Mouse (Mus musculus) thymus, postnatal 10 days (tissue): ENCODE measurements around the gene Fahd1.
A peak's percentile ranks its signal among the peaks of the same experiment; 100 is the strongest.

ENCODE experiments used
- DNase-seq, 2 experiments: peaks; one replicate each; pipeline ENCODE4 v3.0.0; 2021; ENCODE audit warnings: low spot score in 2 of 2

The Fahd1 gene

DNA sequence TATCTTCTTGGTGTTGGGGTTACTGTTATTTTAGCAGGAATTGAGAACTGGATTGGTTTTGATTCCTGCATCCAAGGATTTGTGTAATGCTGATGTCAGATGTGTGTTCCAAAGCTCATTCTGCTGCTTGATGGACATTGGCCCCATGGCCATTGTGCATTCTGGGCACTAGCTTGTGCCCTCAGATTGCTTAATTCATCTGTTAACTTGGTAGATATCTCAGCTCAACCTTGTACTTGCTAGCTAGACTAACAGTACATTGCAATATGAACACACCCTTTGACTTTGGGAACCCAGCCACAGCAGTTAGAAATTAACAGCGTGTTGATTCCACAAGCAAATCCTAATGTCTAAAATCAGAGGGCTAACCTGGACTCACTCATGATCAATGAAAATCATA lies 2.8 kb downstream of the Fahd1 start:
- DNase-seq: no peak

DNA sequence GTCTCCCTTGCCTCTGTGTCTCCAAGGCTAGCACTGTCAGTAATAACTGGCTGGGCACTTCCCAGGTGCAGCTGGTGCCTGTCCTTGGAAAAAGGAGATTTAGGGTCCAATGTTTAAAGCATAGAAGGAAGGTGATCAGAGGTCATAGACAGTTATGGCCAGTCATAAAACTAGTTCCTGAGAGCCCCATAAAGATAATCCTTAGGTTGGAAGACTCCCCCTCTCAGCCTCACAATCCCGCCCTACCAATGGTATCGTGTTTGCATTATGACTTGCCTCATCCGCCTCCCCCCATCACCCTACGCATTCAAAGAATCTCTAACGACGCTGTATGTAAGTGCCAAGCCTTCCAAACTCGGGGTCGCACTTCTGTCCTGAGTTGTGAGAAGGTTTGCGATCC lies 5.6 kb downstream of the Fahd1 start:
- no peak for DNase-seq

DNA sequence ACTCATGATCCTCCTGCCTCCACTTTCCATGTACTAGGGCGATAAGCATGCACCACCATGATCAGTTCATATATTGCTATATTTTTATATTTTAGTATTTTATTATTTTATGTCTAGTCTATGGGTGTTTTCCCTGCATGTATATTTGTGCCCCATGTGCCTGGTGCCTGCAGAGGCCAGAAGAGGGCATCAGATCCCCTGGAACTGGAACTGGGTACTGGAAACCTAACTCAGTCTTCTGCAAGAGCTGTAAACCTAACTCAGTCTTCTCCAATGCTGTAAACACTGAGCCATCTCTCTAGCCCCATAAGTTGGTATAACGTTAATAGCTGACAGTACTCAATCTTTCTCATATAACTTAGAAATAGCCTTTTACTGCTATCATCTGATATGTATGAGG lies 7.5 kb downstream of the Fahd1 start:
- DNase-seq: no peak

DNA sequence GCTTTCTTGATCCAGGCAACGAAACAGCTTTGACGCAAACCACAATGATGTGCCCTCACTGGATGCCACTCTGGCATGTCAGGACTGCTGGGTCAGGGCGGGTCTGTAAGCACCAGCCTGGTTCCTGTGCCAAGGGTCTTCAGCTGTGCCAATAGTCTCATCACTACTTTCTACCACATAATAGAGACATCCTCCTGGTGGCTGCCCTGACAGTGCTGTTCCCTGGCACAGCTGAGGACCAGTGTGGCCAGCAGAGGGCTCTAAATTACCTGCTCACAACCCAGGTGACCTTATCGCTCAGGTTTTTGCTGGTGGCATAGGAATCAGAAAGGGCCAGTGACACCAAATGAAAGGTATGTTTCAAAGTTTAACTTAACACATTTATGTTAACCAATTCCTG lies 9.0 kb downstream of the Fahd1 start:
- DNase-seq: peak in 1 of 2 experiments; percentile 42

DNA sequence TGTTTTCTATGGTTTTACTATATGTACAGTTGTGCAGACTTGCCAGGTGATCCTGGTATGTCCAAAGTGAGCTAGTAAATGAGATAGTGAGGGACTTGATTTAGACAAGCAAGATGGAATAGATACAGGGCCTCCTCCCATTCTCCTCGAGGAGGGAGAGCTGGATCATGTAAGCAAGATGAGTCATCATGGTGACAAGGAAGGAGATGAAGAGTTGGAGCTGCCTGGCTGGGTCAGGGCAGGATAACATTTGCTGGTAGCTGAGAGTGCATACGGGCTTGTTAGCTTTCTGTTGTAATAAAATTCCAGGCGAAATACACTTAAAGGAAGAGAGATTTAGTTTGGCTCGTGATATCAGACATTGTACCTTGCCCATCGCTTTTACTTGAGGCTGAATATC lies 9.8 kb downstream of the Fahd1 start:
- DNase-seq: no peak

DNA sequence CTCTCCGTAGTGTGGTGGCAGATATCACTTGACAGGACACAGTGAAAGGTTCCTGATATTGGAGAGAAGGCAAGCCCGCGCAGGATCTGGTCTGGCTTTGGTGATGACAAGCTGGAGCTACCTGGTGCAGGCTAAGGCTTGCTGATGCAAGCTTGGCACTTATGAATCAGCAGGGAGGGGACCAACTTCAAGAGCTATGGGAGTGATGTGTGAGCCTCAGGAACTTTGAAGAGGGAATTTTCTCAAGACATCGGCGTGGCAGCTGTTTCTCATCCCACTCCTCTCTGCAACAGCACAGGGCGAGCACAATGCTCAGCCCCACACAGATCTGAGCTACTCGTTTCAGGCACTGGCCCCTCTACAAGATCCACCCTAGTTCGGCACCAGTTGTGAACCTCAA lies 10.3 kb downstream of the Fahd1 start, which contains the start of gene Hagh:
TSS of gene Hagh (plus strand) at position 302 of the 400 bp plus-strand sequence.
- DNase-seq: no peak

DNA sequence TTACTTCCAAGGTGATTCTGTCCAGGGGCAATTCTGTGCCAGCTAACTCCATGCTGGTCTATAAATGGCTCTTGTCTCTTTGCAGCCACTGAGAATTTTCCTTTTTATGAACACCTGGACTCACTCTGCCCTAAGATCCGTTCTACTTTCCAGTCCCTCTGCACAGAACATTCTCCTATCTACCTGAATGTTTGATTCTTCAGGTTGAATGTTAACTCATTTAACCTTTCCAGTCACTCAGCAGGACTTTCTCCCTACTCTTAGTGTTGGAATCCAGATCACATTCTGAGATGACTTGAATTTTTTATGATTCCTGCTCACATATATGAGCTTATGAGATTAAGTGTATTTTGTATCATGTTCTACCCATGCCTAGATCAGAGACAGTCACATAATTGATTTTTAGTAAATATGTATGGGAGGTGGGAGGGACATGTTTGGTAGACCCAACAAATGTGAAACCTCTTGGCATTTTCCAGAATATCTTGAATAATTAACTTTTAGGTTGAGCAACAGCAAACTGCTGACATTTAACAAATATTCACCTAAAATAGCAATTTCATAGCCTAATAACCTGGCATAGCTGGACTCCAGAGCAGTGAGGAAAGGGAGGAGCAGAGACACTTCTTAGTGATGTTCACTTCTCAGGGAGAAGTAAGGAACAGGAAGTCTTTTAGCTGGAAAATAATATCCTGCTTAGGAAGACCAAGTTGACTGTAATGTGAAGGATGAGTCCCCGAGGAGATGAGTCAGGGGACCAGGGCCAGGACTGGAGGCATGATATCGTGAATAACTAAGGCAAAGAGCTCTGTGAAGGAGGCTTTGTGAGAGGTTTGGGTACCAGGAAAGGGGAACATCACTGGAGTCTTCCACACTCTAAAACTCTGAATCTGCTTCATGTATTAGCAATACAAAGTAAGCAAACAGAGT lies 28.5 kb downstream of the Fahd1 start:
- DNase-seq: no peak

DNA sequence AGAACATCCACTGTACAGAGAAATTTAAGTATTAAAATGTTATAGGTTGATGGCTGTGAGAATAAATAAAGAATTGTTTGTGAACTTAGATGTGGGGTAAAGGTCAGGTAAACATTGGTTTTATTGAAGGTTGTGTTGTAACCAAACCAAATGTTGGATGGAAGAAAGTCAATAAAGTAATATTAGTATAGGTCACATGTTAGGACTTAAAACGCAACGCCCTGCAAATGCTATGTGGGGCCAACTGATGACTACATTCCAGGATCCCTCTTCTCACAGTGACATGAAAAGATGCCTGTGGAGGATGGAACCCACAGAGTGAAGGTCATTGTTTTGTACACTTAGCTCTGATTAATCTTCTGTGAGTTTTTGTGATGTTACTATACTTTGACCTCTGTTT lies 30.7 kb downstream of the Fahd1 start:
- DNase-seq: no peak

DNA sequence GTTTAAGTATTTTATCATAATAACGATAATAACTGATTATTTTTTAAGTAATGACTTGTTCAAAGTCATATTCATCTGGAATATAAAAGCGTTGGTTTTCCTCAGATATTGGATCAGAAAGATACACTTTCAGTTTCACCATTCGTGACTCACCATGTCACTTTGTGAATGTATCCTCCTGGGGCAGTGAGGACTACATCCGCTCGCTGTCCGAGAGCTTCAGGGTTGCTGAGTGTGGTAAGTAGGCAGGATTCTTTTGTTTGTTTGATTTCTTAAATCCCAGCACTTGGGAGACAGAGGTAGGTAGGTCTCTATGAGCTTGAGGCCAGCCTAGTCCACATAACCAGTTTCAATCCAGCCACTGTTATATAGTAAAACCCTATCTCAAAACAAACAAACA lies 32.0 kb downstream of the Fahd1 start:
- DNase-seq: no peak

DNA sequence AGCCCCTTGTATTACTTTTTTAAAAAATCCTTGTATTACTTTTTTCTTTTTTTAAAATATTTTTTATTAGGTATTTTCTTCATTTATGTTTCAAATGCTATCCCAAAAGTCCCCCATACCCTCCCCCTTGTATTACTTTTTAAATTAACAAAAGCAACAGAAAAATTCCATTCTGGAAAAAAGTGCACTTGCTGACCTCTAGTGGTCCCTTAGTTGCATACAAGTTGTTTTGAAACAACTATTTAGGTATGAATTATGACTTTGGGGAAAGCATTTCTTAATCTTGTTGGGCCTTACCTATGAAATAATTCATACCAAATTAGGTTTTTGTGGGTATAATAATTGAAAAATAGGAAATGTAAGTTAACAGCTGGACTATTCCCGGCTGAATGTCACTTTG lies 32.7 kb downstream of the Fahd1 start:
- DNase-seq: no peak

DNA sequence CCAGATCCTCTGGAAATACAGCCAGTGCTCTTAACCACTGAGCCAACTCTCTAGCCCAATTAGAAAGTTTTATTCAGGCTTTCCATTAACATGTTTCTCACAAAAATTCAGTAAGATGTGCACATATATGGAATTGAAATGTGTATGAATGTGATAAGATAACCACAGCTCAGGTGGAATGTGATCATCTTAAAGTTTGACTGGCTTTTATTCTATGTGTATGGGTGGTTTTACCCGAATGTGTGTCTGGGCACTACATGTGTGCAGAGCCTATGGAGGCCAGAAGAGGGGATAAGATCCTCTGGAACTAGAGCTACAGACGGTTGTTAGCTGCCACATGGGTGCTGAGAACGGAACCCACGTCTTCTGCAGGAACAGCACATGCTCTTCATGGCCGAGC lies 34.9 kb downstream of the Fahd1 start:
- no peak for DNase-seq

DNA sequence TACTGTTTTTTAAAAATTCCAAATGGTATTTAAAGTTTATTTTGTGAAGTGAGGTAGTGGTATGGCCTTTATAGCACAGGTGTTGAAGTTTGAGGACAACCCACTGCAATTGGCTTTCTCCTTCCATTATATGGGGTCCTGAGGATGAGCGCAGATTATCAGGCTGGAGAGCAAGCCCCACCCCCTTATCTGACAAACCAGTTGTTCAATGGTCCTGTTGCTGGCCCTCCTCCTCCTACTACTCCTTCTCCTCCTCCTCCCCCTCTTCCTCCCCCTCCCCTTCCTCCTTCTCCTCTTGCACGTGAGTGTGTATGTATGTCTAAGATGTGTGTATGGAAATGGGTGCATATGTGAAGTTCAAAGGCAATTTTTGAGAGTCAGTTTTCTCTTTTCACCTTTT lies 37.9 kb downstream of the Fahd1 start:
- DNase-seq: no peak

DNA sequence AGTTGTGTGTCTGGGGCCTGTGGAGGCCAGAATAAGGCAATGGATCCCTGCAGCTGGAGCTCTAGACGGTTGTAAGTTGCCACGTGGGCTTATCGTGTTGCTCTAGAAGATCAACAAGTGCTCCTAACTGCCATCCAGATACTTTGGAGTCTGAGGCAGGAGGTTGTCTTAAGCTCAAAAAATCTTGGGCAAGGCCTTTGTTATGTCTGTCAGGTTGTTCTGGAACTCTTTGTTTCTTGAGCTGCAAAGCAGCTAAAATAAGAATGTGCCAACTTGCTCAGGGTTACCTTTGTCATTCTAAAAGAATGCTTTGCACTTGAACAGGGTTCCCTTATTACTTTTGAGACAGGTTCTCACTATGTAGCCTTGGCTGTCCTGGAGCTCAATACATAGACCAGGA lies 39.0 kb downstream of the Fahd1 start:
- DNase-seq: no peak

DNA sequence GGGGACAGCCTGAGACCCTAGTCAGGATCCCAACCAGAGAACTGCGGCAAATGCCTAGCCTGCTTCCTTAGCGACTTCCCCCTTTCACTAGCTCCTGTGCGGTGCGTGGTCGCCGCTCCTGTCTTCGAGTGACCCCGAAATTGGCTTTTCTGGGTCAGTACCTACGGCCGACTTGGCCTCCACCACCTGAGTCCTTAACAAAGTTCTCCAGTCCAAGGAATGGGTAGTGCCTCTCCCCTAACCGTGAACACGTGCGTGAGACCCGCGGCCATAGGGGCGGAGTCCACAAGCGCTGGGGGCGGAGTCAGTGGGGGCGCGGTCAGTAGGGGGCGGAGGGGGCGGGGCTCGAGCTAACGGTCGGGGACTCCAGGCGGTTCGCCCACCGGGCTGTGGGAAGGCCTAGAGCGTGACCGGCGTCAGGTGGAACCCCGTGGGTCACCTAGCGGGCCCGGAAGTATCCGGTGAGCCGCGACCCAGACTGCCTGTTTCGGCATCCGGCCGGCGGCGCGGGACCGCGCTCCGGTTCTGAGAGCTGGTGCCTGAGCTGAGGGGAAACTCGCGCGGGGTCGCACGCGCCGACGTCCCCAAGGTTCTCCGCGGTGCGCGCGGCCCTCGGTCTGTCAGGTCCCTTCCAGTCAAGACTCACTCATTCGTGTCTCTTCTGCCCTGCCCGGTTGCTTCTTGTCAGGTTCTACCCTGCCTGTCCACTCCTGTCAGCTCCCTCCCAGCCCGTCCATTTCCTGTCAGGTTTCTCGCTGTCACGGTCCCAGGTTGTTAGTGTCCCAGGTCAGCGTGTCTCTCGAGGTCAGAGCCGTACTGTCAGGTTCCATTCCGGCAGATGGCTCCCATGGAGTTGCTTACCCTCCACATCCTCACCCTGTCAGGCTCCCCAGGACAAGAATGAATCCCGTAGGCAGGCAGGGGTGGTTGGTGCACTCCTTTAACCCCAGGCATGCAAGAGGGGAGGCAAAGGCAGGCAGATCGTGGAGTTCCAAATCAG lies 45.9 kb downstream of the Fahd1 start, which contains the start of gene Meiob:
TSS of gene Meiob (plus strand) at position 338 of the 1,000 bp plus-strand sequence.
- peak; percentile 37 to 63 for DNase-seq

DNA sequence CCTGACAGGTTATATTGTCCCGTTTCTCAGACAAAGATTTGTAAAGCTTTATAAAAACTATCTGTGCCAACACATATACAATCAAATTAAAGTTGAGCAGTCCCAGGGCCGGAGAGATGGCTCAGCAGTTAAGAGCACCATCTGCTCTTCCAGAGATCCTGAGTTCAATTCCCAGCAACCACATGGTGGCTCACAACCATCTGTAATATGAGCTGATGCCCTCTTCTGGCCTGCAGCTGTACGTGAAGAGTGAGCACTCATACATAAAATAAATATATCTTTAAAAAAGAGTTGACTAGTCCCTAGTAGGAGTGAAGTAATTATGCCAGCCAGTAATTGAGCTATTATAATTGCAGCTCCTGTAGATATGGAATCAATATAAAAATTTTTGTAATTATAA lies 49.6 kb downstream of the Fahd1 start:
- DNase-seq: no peak

DNA sequence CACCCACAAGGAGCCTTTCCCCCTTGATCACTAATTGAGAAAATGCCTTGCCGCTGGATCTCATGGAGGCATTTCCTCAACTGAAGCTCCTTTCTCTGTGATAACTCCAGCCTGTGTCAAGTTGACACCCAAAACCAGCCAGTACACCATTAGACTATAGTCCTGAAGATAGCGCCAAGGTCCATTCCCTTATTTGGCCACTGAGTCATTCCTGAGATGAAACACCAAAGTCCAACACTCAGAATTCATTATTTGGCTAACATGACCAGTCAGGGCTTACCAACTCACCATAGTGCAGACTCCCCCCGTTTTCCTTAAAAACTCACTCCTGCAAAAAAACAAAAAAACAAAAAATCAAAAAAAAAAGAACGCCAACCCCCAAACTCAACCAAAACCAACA lies 50.7 kb downstream of the Fahd1 start:
- DNase-seq: no peak
